Mouse (Mus musculus) G1E (cell line): ENCODE measurements at regions not wholly inside any gene's neighbourhood (a gene's known extent, or its start where the extent isn't known, plus 50 kb on each side); places are given as distances from the start of the nearest gene placed in this dataset.
"Not testable (repeated sequence)": the region's sequence is repeated elsewhere in the genome, so short reads cannot be mapped to it uniquely, and the experiment has no call there.

ENCODE experiments used
- CTCF ChIP-seq: IDR thresholded peaks from 2 replicates; pipeline ENCODE4 v1.5.1; 2012; ENCODE audit warnings: low read depth, low read length, inconsistent platforms, mixed read lengths
- GATA1 ChIP-seq: IDR thresholded peaks from 2 replicates; pipeline ENCODE4 v1.6.1; 2012; ENCODE audit warnings: borderline replicate concordance, low read length, inconsistent platforms, mixed read lengths
- GATA2 ChIP-seq: IDR thresholded peaks from 2 replicates; pipeline ENCODE4 v1.6.1; 2012; ENCODE audit warnings: low read depth, low read length, inconsistent platforms, borderline replicate concordance
- POLR2AphosphoS5 ChIP-seq: IDR thresholded peaks from 2 replicates; pipeline ENCODE4 v1.6.1; 2012; ENCODE audit warnings: low read depth, low read length, inconsistent platforms; ENCODE audit not compliant: insufficient replicate concordance
- TAL1 ChIP-seq: conservative IDR thresholded peaks from 2 replicates; pipeline ENCODE4 v1.6.1; 2012; ENCODE audit warnings: low read depth, low read length, inconsistent platforms, mixed read lengths

- TF ChIP-seq CTCF, GATA1, TAL1, GATA2, POLR2AphosphoS5: not testable (repeated sequence)
These were observed 53.0 kb upstream of the Alkbh8 start for GRCm38 (mm10) chr9:3281906-3282305.
